Mouse (Mus musculus) kidney, embryonic 16.5 days (tissue): Measurements from ENCODE around the gene Nop10. TPM values are rescaled to one million over a fixed set of nuclear protein-coding genes. Genes with fewer than 3 reads are reported as not detected.

ENCODE experiments used
- ATAC-seq: fragments of 200-750 bp; cut with Nextera tagmentation; 2 replicates; pipeline ENCODE4 v1.8.0; 2017; ENCODE audit warnings: moderate TSS enrichment; ENCODE audit not compliant: low FRiP score, low TSS enrichment
- H3K27ac ChIP-seq: fragments of 300-500 bp; sonication (generic); 2 replicates; pipeline ENCODE4 v1.5.1; 2014; ENCODE audit warnings: low read length
- H3K27me3 ChIP-seq: fragments of 300-500 bp; sonication (generic); 2 replicates; pipeline ENCODE4 v1.6.1; 2014; ENCODE audit warnings: low read length, control low read depth, mixed read lengths; ENCODE audit not compliant: insufficient read depth
- H3K36me3 ChIP-seq: fragments of 300-500 bp; sonication (generic); 2 replicates; pipeline ENCODE4 v1.6.1; 2014; ENCODE audit warnings: low read length, control low read depth, mixed read lengths; ENCODE audit not compliant: insufficient read depth
- H3K4me1 ChIP-seq: fragments of 300-500 bp; sonication (generic); 2 replicates; pipeline ENCODE4 v1.6.1; 2014; ENCODE audit warnings: low read length, control low read depth, mixed read lengths; ENCODE audit not compliant: insufficient read depth
- H3K4me2 ChIP-seq: fragments of 300-500 bp; sonication (generic); replicated peaks from 2 replicates; pipeline ENCODE4 v1.6.1; 2014; ENCODE audit warnings: low read depth, low read length
- H3K4me3 ChIP-seq: fragments of 300-500 bp; sonication (generic); 2 replicates; pipeline ENCODE4 v1.5.1; 2014; ENCODE audit warnings: mild to moderate bottlenecking, low read length
- H3K9ac ChIP-seq: fragments of 300-500 bp; sonication (generic); replicated peaks from 2 replicates; pipeline ENCODE4 v1.6.1; 2014; ENCODE audit warnings: low read length
- H3K9me3 ChIP-seq: fragments of 300-500 bp; sonication (generic); 2 replicates; pipeline ENCODE4 v1.6.1; 2016; ENCODE audit warnings: low read length, control low read depth
- WGBS: fragments of 180-500 bp; shearing (Covaris S2); extraction: QIAGEN DNeasy Blood & Tissue Kit; methylation state at CpG from one replicate; pipeline ENCODE4 v1.1.7; 2014; 5-methylcytosine and 5-hydroxymethylcytosine counted together
- polyA plus RNA-seq: library from polyadenylated mRNA; unstranded; fragments of >200 nt; fragmentation: Nextera tagmentation; extraction: Ambion mirVana; gene quantifications from 2 replicates; pipeline ENCODE4 v1.2.1, GENCODE M21; 2015

Gene Nop10
- 225 and 243 TPM in 2 replicates for polyA plus RNA-seq

DNA sequence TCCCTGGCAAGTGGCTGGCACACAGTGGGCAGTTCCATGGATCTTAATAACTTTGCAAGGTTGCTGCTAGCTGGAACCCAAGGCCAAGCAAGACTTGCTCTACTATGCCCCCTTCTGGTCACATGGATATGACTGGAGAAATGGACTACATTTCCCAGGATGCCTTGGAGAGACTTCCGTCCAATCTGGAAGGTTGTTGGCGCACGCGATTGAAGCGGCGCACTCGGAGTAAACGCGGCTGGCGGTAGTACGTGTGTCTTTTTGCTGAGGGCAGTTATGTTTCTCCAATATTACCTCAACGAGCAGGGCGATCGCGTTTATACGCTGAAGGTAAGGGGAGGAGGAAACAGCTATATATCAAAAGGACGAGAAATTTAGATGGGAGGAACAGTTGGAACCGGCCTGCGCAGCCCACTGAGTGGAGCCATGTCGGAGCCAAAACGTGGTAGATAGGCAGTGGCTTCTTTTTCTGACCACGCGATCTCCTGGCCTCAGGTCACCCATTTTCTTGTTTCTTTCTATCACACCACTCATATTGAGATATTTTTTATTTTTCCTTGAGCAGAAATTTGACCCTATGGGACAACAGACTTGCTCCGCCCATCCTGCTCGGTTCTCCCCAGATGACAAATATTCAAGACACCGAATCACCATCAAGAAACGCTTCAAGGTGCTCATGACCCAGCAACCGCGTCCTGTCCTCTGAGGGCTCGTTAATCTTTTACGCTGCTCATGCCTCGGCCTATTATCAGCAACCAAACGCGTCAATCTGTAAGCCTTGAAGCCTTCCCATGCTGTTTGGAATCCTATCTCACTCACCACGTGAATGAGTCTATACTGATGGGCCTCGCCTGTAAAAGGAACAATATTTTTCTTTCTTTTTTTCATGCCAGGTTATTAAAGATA lies at the start of gene Nop10:
Nop10 (plus strand) TSS at position 179 of the 906 bp plus-strand sequence.
- H3K4me3 ChIP-seq: peak within 1 kb of the TSS; percentile 59
- H3K4me1 ChIP-seq: peaks cover 28% of the 10 kb centered on the region
- H3K9ac ChIP-seq: peak within 1 kb of the TSS; percentile 67
- ATAC-seq: peak; percentile 46
- WGBS: under 1% methylated on average over 36 of the region's 36 CpGs
- peak within 1 kb of the TSS; percentile 45 for H3K27ac ChIP-seq
- H3K4me2 ChIP-seq: peak within 1 kb of the TSS; percentile 70
- H3K36me3 ChIP-seq: no peaks in the 10 kb centered on the region
- no peaks in the 10 kb centered on the region for H3K9me3 ChIP-seq
- H3K27me3 ChIP-seq: no peaks in the 10 kb centered on the region

DNA sequence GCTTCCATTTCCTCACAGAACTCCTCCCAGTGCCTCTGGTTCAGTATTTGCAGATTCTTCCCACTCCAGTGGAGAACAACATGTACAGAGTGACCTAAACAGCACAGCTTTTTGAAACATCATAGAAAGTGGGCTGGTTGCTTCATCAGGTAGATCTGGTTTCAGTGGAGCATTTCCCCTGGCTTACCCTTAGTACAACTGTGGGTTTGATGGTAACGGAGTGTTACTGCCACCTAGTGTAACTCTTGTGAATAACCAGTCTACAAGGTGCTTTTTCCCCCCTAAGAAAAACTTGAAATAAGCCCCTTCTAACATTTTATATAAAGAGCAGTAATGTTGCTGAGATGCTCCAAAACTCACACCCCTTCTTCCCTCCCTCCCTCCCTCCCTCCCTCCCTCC lies 45.7 kb upstream of the Nop10 start:
- peak; percentile 74; the same call in 1 of the 2 replicates for ATAC-seq
- 0% methylated on average over 1 of the region's 1 CpGs for WGBS

DNA sequence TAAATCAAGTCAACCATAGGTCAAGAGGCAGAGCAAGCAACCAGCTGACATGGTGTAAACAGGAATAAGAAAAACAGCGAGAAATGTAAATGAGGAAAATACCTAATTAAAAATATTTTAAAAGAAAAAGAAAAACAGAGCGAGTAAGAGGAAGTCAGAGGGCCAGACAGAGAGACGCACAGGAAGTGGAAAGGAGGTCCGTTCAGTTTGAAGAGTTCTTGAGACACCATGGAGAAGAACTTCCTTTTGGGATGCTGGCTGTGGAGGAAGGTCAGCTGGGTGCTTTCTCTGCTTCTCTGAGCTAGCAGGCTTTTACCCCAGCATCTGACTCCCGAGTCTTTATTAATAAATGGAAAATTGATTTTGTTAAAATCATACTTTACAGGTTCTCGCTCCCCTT lies 44.1 kb upstream of the Nop10 start:
- ATAC-seq: no peak

More for the DNA sequence above, 45.7 kb upstream of the Nop10 start:
- H3K9ac ChIP-seq: no peak overlapping the region
- no peaks in the 10 kb centered on the region for H3K27me3 ChIP-seq
- H3K9me3 ChIP-seq: no peaks in the 10 kb centered on the region
- no peaks in the 10 kb centered on the region for H3K4me1 ChIP-seq
- H3K36me3 ChIP-seq: no peaks in the 10 kb centered on the region
- H3K4me3 ChIP-seq: no peak overlapping the region
- no peak overlapping the region for H3K27ac ChIP-seq
- no peak overlapping the region for H3K4me2 ChIP-seq

DNA sequence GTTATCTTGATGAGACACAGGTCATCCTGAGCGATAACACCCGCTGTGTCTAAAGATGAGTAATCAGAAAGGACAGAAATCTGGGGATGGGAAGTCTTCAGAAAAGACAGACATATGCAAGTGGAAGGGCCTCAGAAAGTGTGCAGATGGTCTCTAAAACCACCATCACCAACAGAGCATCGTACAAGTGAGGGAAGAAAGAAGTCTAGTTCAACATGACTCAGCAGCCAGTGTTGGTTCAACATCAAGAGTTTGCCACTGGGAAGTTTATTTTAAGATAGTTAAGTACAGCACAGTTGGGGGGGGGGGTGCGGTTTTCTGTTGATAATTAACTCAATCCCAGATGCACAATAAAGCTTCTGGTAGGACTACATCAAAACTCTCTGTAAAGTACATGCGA lies 40.8 kb upstream of the Nop10 start:
- no peaks in the 10 kb centered on the region for H3K36me3 ChIP-seq
- 85% methylated on average over 5 of the region's 5 CpGs for WGBS
- no peak overlapping the region for H3K4me3 ChIP-seq
- no peak overlapping the region for H3K4me2 ChIP-seq
- H3K4me1 ChIP-seq: no peaks in the 10 kb centered on the region
- H3K9me3 ChIP-seq: no peaks in the 10 kb centered on the region
- H3K27me3 ChIP-seq: no peaks in the 10 kb centered on the region
- no peak overlapping the region for H3K27ac ChIP-seq
- ATAC-seq: no peak
- no peak overlapping the region for H3K9ac ChIP-seq

More for the DNA sequence above, 44.1 kb upstream of the Nop10 start:
- Histone ChIP-seq H3K36me3 (no peaks in the 10 kb centered on the region), H3K27ac (no peak overlapping the region), H3K9me3 (no peaks in the 10 kb centered on the region), H3K4me3 (no peak overlapping the region), H3K4me2 (no peak overlapping the region), H3K27me3 (no peaks in the 10 kb centered on the region), H3K4me1 (no peaks in the 10 kb centered on the region), H3K9ac (no peak overlapping the region)
- 80% methylated on average over 6 of the region's 6 CpGs for WGBS

DNA sequence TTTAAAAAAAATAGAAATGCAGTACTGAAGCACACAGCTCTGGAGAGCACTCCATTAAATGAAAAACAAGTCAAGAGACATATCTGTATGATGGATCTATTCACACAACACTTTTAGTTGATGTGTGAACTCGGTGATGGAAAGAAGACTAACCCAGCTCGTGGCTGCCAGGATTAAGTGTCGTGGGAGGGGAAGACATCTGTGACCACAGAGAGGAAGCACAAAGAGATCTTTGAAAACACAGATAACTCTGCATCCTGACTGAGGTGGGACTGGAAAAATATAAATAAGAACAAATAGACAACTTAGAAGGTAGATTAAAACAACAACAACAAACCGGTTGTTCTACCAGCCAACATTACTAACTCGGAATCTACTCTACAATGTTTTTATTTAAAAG lies 39.1 kb upstream of the Nop10 start:
- Histone ChIP-seq H3K36me3 (no peaks in the 10 kb centered on the region), H3K9me3 (no peaks in the 10 kb centered on the region), H3K4me3 (no peak overlapping the region), H3K9ac (no peak overlapping the region), H3K4me2 (no peak overlapping the region), H3K4me1 (no peaks in the 10 kb centered on the region), H3K27me3 (no peaks in the 10 kb centered on the region), H3K27ac (no peak overlapping the region)
- WGBS: 78% methylated on average over 5 of the region's 5 CpGs
- ATAC-seq: no peak

DNA sequence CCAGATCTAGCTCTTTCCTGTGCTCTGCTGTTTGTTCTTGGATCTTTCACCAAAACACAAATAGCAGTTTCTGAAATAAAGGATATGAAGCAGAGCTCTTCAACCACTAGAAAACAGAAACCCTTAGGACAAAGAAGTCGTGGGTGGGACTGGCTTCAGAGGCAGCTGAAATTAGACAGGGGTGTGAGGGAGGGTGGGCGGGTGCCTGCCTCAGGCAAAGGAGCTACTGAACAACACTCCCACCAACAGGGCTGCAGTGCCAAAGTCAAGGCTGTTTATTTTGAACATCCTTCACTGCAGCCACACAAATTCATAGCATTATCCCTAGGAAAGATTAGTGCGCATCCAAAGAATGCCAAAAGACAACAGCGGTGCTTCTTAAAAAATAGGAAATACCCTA lies 37.4 kb upstream of the Nop10 start:
- Histone ChIP-seq H3K9me3 (no peaks in the 10 kb centered on the region), H3K27ac (no peak overlapping the region), H3K36me3 (no peaks in the 10 kb centered on the region), H3K4me2 (no peak overlapping the region), H3K9ac (no peak overlapping the region), H3K4me1 (no peaks in the 10 kb centered on the region), H3K27me3 (no peaks in the 10 kb centered on the region), H3K4me3 (no peak overlapping the region)
- WGBS: 54% methylated on average over 4 of the region's 4 CpGs
- ATAC-seq: no peak

DNA sequence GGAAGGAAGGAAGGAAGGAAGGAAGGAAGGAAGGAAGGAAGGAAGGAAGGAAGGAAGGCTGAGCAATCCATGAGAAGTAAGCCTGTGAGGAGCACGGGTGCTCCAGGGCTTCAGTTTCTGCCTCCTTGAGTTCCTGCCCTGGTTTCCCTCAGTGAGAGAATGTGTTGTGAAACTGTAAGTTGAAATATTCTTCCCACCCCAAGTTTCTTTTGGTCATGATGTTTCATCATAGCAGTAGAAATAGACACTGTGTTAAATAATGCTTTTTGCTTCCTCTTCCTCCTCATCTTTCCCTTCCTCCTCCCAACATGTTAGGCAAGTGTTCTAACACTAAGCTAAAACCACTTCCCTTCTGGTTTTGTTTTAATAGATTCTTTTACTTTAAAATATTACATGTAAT lies 29.1 kb upstream of the Nop10 start:
- H3K36me3 ChIP-seq: no peaks in the 10 kb centered on the region
- no peaks in the 10 kb centered on the region for H3K27me3 ChIP-seq
- WGBS: 79% methylated on average over 1 of the region's 1 CpGs

DNA sequence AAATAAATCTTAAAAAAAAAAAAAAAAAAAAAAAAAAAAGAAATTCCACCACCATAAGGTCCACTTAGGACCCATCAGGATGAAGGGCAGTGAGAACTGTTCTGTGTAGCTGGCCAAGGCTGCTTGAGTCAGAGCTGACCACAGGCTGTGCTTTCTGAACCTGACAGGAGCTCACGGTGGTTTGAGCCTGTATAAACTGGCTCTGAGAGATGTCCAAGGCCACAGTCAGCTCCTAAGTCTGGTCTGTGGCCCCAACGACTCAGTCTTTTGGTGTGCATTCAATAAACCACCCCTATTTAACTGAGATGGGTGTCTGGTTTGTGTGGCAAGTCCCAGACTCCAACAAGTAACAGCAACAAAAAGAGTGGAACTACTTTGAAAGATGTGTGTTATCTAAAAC lies 25.1 kb upstream of the Nop10 start:
- no peak overlapping the region for H3K4me3 ChIP-seq
- H3K4me1 ChIP-seq: peaks cover 20% of the 10 kb centered on the region
- H3K36me3 ChIP-seq: no peaks in the 10 kb centered on the region
- H3K27me3 ChIP-seq: no peaks in the 10 kb centered on the region
- no peak for ATAC-seq
- WGBS: 64% methylated on average over 2 of the region's 2 CpGs
- H3K9me3 ChIP-seq: no peaks in the 10 kb centered on the region
- no peak overlapping the region for H3K4me2 ChIP-seq
- H3K9ac ChIP-seq: no peak overlapping the region
- H3K27ac ChIP-seq: no peak overlapping the region

More for the DNA sequence above, 29.1 kb upstream of the Nop10 start:
- no peaks in the 10 kb centered on the region for H3K4me1 ChIP-seq
- no peak overlapping the region for H3K4me3 ChIP-seq
- H3K9me3 ChIP-seq: no peaks in the 10 kb centered on the region
- H3K27ac ChIP-seq: no peak overlapping the region
- no peak overlapping the region for H3K9ac ChIP-seq
- H3K4me2 ChIP-seq: no peak overlapping the region
- ATAC-seq: no peak

DNA sequence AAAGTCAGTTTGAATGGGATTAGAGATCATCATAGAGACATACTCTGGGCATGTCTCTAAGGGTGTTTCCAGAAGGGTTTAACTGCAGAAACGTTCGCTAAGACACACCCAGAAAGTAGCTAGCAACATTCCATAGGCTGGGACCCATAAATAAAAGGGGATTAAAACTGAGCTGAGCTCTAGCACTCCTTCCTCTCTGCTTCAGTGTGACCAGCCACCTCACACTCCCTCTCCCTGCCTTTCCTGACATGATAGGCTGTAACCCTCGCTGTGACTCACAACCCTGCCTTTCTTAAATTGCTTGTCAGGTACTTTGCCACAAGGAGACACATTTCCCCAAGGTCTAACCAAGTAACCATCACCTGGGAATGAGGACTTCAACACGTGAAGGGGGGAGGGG lies 23.7 kb upstream of the Nop10 start:
- H3K27me3 ChIP-seq: no peaks in the 10 kb centered on the region
- no peak overlapping the region for H3K9ac ChIP-seq
- H3K9me3 ChIP-seq: no peaks in the 10 kb centered on the region
- WGBS: 9% methylated on average over 4 of the region's 4 CpGs
- 0 out of 2 replicates have a peak overlapping the region, but pooled peaks have one; percentile 13 for H3K4me2 ChIP-seq
- no peak overlapping the region for H3K4me3 ChIP-seq
- no peak for ATAC-seq
- no peaks in the 10 kb centered on the region for H3K36me3 ChIP-seq
- no peak overlapping the region for H3K27ac ChIP-seq
- peaks cover 29% of the 10 kb centered on the region for H3K4me1 ChIP-seq
